Mouse (Mus musculus) hindbrain, embryonic 15.5 days (tissue): ENCODE measurements at regions not wholly inside any gene's neighbourhood (a gene's known extent, or its start where the extent isn't known, plus 50 kb on each side); places are given as distances from the start of the nearest gene placed in this dataset.
A peak's percentile ranks its signal among the peaks of the same experiment; 100 is the strongest.
"Not testable (repeated sequence)": the region's sequence is repeated elsewhere in the genome, so short reads cannot be mapped to it uniquely, and the experiment has no call there.

Experiments
- ATAC-seq: fragments of 200-750 bp; cut with Nextera tagmentation; 2 replicates; pipeline ENCODE4 v1.8.0; 2017; ENCODE audit warnings: low read depth, moderate number of reproducible peaks, moderate TSS enrichment; ENCODE audit not compliant: low FRiP score
- H3K27ac ChIP-seq: fragments of 300-500 bp; sonication (generic); replicated peaks from 2 replicates; pipeline ENCODE4 v1.5.1; 2015; ENCODE audit warnings: mild to moderate bottlenecking, inconsistent platforms
- H3K27me3 ChIP-seq: fragments of 300-500 bp; sonication (generic); 2 replicates; pipeline ENCODE4 v1.6.1; 2015; ENCODE audit warnings: control low read depth, inconsistent platforms
- H3K36me3 ChIP-seq: fragments of 300-500 bp; sonication (generic); 2 replicates; pipeline ENCODE4 v1.6.1; 2015; ENCODE audit warnings: control low read depth, inconsistent platforms
- H3K4me1 ChIP-seq: fragments of 300-500 bp; sonication (generic); replicated peaks from 2 replicates; pipeline ENCODE4 v1.6.1; 2015; ENCODE audit warnings: control low read depth, inconsistent platforms
- H3K4me2 ChIP-seq: fragments of 300-500 bp; sonication (generic); 2 replicates; pipeline ENCODE4 v1.6.1; 2015; ENCODE audit warnings: moderate library complexity, mild to moderate bottlenecking, inconsistent platforms
- H3K4me3 ChIP-seq: fragments of 300-500 bp; sonication (generic); 2 replicates; pipeline ENCODE4 v1.5.1; 2015; ENCODE audit warnings: mild to moderate bottlenecking, inconsistent platforms
- H3K9ac ChIP-seq: fragments of 300-500 bp; sonication (generic); 2 replicates; pipeline ENCODE4 v1.6.1; 2015; ENCODE audit warnings: inconsistent platforms
- H3K9me3 ChIP-seq: fragments of 300-500 bp; sonication (generic); 2 replicates; pipeline ENCODE4 v1.6.1; 2016; ENCODE audit warnings: control low read depth, inconsistent platforms
- WGBS: fragments of 180-500 bp; shearing (Covaris S2); methylation state at CpG from one replicate; pipeline ENCODE4 v1.1.7; 2015; 5-methylcytosine and 5-hydroxymethylcytosine counted together

- H3K4me2 ChIP-seq = no peak overlapping the region
- ATAC-seq = no peak
- H3K36me3 ChIP-seq = no peaks in the 10 kb centered on the region
- H3K27ac ChIP-seq = no peak overlapping the region
- H3K9ac ChIP-seq = no peak overlapping the region
- H3K4me3 ChIP-seq = no peak overlapping the region
- H3K9me3 ChIP-seq = no peaks in the 10 kb centered on the region
- no peaks in the 10 kb centered on the region for H3K27me3 ChIP-seq
- WGBS = 80% methylated on average over 4 of the region's 4 CpGs
- H3K4me1 ChIP-seq = no peaks in the 10 kb centered on the region
Measured at GRCm38 (mm10) chr6:4149663-4150062, 62.9 kb upstream of the Bet1 start.

- WGBS = 94% methylated on average over 2 of the region's 2 CpGs
- no peaks in the 10 kb centered on the region for H3K9me3 ChIP-seq
- no peak overlapping the region for H3K4me3 ChIP-seq
- H3K4me1 ChIP-seq = no peaks in the 10 kb centered on the region
- ATAC-seq = no peak
- H3K27me3 ChIP-seq = no peaks in the 10 kb centered on the region
- no peak overlapping the region for H3K9ac ChIP-seq
- no peak overlapping the region for H3K4me2 ChIP-seq
- no peaks in the 10 kb centered on the region for H3K36me3 ChIP-seq
- H3K27ac ChIP-seq = no peak overlapping the region
Measured at GRCm38 (mm10) chr6:4158293-4158692, 71.5 kb upstream of the Bet1 start.

- Histone ChIP-seq H3K9ac (no peak overlapping the region), H3K36me3 (no peaks in the 10 kb centered on the region), H3K27me3 (no peaks in the 10 kb centered on the region), H3K9me3 (no peaks in the 10 kb centered on the region; the same call in 1 of the 2 replicates), H3K4me3 (no peak overlapping the region), H3K27ac (no peak overlapping the region), H3K4me1 (no peaks in the 10 kb centered on the region), H3K4me2 (no peak overlapping the region)
- 81% methylated on average over 1 of the region's 1 CpGs for WGBS
- no peak for ATAC-seq
Measured at GRCm38 (mm10) chr6:4163733-4164132, 77.0 kb upstream of the Bet1 start.

DNA sequence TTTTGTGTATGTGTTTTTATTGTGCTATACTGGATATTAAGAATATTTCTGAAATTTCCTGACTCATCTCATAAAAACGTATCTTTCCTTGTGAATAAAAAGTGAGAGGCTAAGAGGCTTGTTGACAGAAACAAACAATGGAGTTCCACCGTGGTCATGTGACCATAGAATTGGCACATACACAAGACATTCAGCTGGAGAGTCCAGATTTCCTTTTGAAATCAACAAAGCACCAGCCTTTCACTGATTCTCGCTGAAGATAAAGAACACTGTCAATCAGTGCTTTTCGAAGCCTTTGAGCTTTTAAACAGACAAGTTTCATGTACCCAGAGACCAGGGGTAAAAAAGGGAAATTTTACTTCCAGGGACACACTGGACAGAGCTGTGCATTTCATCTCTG is 80.3 kb upstream of the Bet1 start:
- Histone ChIP-seq H3K4me1 (no peaks in the 10 kb centered on the region), H3K27me3 (no peaks in the 10 kb centered on the region), H3K9ac (no peak overlapping the region), H3K4me2 (no peak overlapping the region), H3K4me3 (no peak overlapping the region), H3K27ac (no peak overlapping the region), H3K36me3 (no peaks in the 10 kb centered on the region), H3K9me3 (no peaks in the 10 kb centered on the region; the same call in 1 of the 2 replicates)
- no peak for ATAC-seq
- 48% methylated on average over 4 of the region's 4 CpGs for WGBS

- H3K4me2 ChIP-seq = no peak overlapping the region
- H3K27ac ChIP-seq = no peak overlapping the region
- H3K9ac ChIP-seq = no peak overlapping the region
- H3K4me1 ChIP-seq = no peaks in the 10 kb centered on the region
- no peaks in the 10 kb centered on the region; the same call in 1 of the 2 replicates for H3K9me3 ChIP-seq
- no peaks in the 10 kb centered on the region for H3K36me3 ChIP-seq
- H3K27me3 ChIP-seq = no peaks in the 10 kb centered on the region
- H3K4me3 ChIP-seq = no peak overlapping the region
- no peak for ATAC-seq
Measured at GRCm38 (mm10) chr6:4167757-4168156, 81.0 kb upstream of the Bet1 start.

- no peak overlapping the region for H3K4me3 ChIP-seq
- ATAC-seq = no peak
- H3K9me3 ChIP-seq = no peaks in the 10 kb centered on the region; the same call in 1 of the 2 replicates
- H3K4me2 ChIP-seq = no peak overlapping the region
- no peaks in the 10 kb centered on the region for H3K36me3 ChIP-seq
- H3K4me1 ChIP-seq = no peaks in the 10 kb centered on the region
- WGBS = 63% methylated on average over 4 of the region's 4 CpGs
- no peak overlapping the region for H3K27ac ChIP-seq
- H3K27me3 ChIP-seq = no peaks in the 10 kb centered on the region
- no peak overlapping the region for H3K9ac ChIP-seq
Measured at GRCm38 (mm10) chr6:4171561-4171960, 84.8 kb upstream of the Bet1 start.

DNA sequence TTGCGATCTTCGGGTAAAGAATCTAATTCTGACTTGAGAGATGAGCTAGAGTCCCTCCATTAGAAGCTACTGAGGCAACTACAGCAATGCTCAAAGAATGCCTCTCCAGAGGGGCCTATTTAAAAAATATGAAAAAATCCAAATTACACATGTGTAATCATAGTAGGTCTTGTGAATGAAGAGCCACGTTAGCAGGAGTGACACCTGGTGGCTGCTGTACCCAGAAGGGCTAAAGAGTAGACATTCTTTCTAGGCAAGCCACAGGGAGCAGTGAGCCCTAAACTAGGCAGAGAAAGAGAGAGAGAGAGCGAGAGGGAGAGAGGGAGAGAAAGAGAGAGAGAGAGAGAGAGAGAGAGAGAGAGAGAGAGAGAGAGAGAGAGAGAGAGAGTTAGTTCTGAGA is 100.9 kb upstream of the Bet1 start:
- no peak overlapping the region for H3K27ac ChIP-seq
- H3K4me3 ChIP-seq = no peak overlapping the region
- no peak for ATAC-seq
- no peaks in the 10 kb centered on the region for H3K4me1 ChIP-seq
- H3K4me2 ChIP-seq = no peak overlapping the region
- 82% methylated on average over 4 of the region's 4 CpGs for WGBS
- no peak overlapping the region for H3K9ac ChIP-seq
- H3K36me3 ChIP-seq = no peaks in the 10 kb centered on the region
- H3K9me3 ChIP-seq = no peaks in the 10 kb centered on the region
- no peaks in the 10 kb centered on the region for H3K27me3 ChIP-seq

GRCm38 (mm10) chr6:4190976-4191375 is 104.2 kb upstream of the Bet1 start:
- H3K9me3 ChIP-seq, H3K36me3 ChIP-seq, H3K4me2 ChIP-seq, H3K27me3 ChIP-seq, ATAC-seq, H3K27ac ChIP-seq, H3K4me3 ChIP-seq, H3K4me1 ChIP-seq, H3K9ac ChIP-seq: not testable (repeated sequence)
- 71% methylated on average over 5 of the region's 5 CpGs for WGBS

DNA sequence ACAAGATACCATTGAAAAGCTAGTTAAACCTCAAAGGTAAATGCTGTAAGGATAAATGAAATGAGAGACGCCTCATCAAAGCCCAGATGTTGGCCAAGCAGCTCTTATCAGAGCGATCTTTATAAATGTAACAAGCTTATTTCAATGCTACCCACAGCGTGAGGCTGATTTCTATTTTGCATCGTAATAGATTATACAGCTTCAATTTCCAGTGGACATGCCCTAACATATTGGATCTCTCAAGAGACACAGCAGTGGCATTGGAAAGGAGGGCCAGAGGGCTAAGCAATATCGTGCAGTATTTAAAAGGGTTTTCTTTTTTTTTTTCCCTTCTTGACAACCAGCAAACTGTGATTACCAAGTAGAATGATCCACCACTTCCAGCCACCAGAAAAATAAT is 106.5 kb upstream of the Bet1 start:
- Histone ChIP-seq H3K27me3 (no peaks in the 10 kb centered on the region), H3K4me1 (no peaks in the 10 kb centered on the region), H3K4me2 (no peak overlapping the region), H3K9ac (no peak overlapping the region), H3K4me3 (no peak overlapping the region), H3K9me3 (no peaks in the 10 kb centered on the region), H3K27ac (no peak overlapping the region), H3K36me3 (no peaks in the 10 kb centered on the region)
- no peak for ATAC-seq
- WGBS = 51% methylated on average over 5 of the region's 5 CpGs

DNA sequence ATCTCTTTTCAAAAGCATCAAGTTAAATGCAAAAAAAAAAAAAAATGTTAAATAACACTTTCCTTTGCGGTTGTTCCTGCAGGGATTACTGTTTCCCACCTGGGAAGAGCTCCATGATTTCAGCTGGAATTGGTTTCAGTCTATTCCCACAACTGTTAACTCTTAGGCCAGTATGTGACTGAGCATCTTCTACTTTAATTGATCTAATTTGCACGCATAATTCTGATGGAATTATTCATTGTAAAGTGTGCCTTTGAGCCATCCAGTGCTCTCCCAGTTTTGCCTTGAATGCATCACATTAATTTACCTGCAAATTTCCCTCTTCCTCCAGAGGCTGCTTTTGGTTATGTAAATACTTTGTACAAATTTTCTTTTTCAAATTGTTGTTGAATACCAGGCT is 114.4 kb upstream of the Bet1 start:
- WGBS = 43% methylated on average over 2 of the region's 2 CpGs
- Histone ChIP-seq H3K4me3 (no peak overlapping the region), H3K36me3 (no peaks in the 10 kb centered on the region), H3K4me2 (no peak overlapping the region), H3K27me3 (no peaks in the 10 kb centered on the region), H3K9ac (no peak overlapping the region), H3K27ac (no peak overlapping the region), H3K9me3 (no peaks in the 10 kb centered on the region), H3K4me1 (no peaks in the 10 kb centered on the region; the same call in 1 of the 2 replicates)
- no peak for ATAC-seq

GRCm38 (mm10) chr6:4205681-4206080 is 118.9 kb upstream of the Bet1 start:
- 83% methylated on average over 5 of the region's 5 CpGs for WGBS
- H3K27ac ChIP-seq = no peak overlapping the region
- H3K9me3 ChIP-seq = no peaks in the 10 kb centered on the region
- no peaks in the 10 kb centered on the region; the same call in 1 of the 2 replicates for H3K4me1 ChIP-seq
- no peak for ATAC-seq
- H3K4me2 ChIP-seq = no peak overlapping the region
- H3K9ac ChIP-seq = no peak overlapping the region
- no peak overlapping the region for H3K4me3 ChIP-seq
- no peaks in the 10 kb centered on the region for H3K27me3 ChIP-seq
- no peaks in the 10 kb centered on the region for H3K36me3 ChIP-seq

- no peaks in the 10 kb centered on the region for H3K27me3 ChIP-seq
- no peak for ATAC-seq
- H3K4me2 ChIP-seq = 0 out of 2 replicates have a peak overlapping the region, but pooled peaks have one; percentile 5
- no peaks in the 10 kb centered on the region for H3K4me1 ChIP-seq
- WGBS = 22% methylated on average over 9 of the region's 9 CpGs
- no peak overlapping the region for H3K4me3 ChIP-seq
- H3K9ac ChIP-seq = no peak overlapping the region
- no peaks in the 10 kb centered on the region for H3K9me3 ChIP-seq
- no peak overlapping the region for H3K27ac ChIP-seq
- H3K36me3 ChIP-seq = no peaks in the 10 kb centered on the region
Measured at GRCm38 (mm10) chr6:4245265-4246112, 158.7 kb upstream of the Bet1 start.

DNA sequence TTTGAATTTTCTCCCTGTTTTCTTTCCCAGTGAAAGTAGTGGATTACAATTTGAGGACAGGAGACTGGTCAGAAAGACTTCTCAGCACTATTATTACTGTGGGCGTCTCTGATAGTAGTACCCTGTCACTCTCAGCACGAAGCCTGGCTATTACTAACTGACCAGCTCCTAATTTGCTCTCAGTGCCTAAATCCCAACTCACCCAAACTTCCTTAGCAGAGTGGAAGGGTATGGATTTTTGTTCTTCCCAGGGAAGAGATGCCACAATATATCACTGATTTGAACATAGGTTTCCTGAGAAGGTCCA is 159.3 kb upstream of the Bet1 start:
- Histone ChIP-seq H3K36me3 (no peaks in the 10 kb centered on the region), H3K4me2 (0 out of 2 replicates have a peak overlapping the region, but pooled peaks have one; percentile 5), H3K9me3 (no peaks in the 10 kb centered on the region), H3K27me3 (no peaks in the 10 kb centered on the region), H3K9ac (no peak overlapping the region), H3K4me3 (no peak overlapping the region), H3K4me1 (no peaks in the 10 kb centered on the region), H3K27ac (no peak overlapping the region)
- WGBS = 45% methylated on average over 2 of the region's 2 CpGs
- ATAC-seq = no peak
